Mouse (Mus musculus): ENCODE results near the gene Nrxn1. TPM values are rescaled to one million over a fixed set of nuclear protein-coding genes. Genes with fewer than 3 reads are reported as not detected.
"Not testable (repeated sequence)": the region's sequence is repeated elsewhere in the genome, so short reads cannot be mapped to it uniquely, and the experiment has no call there.

Gene Nrxn1
- total RNA-seq, 2 experiments from 2014 or later, result 0.91 to 1.2 TPM

- DNase-seq, result no peak
Measured at GRCm38 (mm10) chr17:90252196-90252595, 840.7 kb downstream of the Nrxn1 start.

GRCm38 (mm10) chr17:90247071-90247849, 845.6 kb downstream of the Nrxn1 start:
- DNase-seq, result no peak

GRCm38 (mm10) chr17:90244339-90244738, 848.5 kb downstream of the Nrxn1 start:
- DNase-seq, result no peak

- no peak for DNase-seq
Measured at GRCm38 (mm10) chr17:90238964-90239363, 853.9 kb downstream of the Nrxn1 start.

GRCm38 (mm10) chr17:90238517-90238916, 854.4 kb downstream of the Nrxn1 start:
- no peak for DNase-seq

GRCm38 (mm10) chr17:90235674-90236073, 857.2 kb downstream of the Nrxn1 start:
- not testable (repeated sequence) for DNase-seq

- no peak for DNase-seq
Measured at GRCm38 (mm10) chr17:90234806-90235205, 858.1 kb downstream of the Nrxn1 start.

- no peak for DNase-seq
Measured at GRCm38 (mm10) chr17:90208547-90208946, 884.3 kb downstream of the Nrxn1 start.

- DNase-seq, result no peak
Measured at GRCm38 (mm10) chr17:90207617-90208016, 885.3 kb downstream of the Nrxn1 start.

- DNase-seq, result no peak
Measured at GRCm38 (mm10) chr17:90203993-90204392, 888.9 kb downstream of the Nrxn1 start.

- no peak for DNase-seq
Measured at GRCm38 (mm10) chr17:90202785-90203184, 890.1 kb downstream of the Nrxn1 start.

GRCm38 (mm10) chr17:90196772-90197171, 896.1 kb downstream of the Nrxn1 start:
- DNase-seq, result no peak

GRCm38 (mm10) chr17:90141602-90142001, 951.3 kb downstream of the Nrxn1 start:
- peak; percentile 10 for DNase-seq

GRCm38 (mm10) chr17:90130836-90131235, 962.0 kb downstream of the Nrxn1 start:
- no peak for DNase-seq

GRCm38 (mm10) chr17:90129183-90129582, 963.7 kb downstream of the Nrxn1 start:
- no peak for DNase-seq

- DNase-seq, result no peak
Measured at GRCm38 (mm10) chr17:90127561-90127960, 965.3 kb downstream of the Nrxn1 start.

GRCm38 (mm10) chr17:90122796-90123481, 969.9 kb downstream of the Nrxn1 start:
- no peak for DNase-seq

GRCm38 (mm10) chr17:90116241-90116640, 976.6 kb downstream of the Nrxn1 start:
- no peak for DNase-seq

GRCm38 (mm10) chr17:90094999-90095398, 997.9 kb downstream of the Nrxn1 start:
- DNase-seq, result no peak

GRCm38 (mm10) chr17:90088314-90088650, 1004.6 kb downstream of the Nrxn1 start:
- DNase-seq, result peak; percentile 54

GRCm38 (mm10) chr17:90087616-90088313, 1005.1 kb downstream of the Nrxn1 start:
- no peak for DNase-seq

- DNase-seq, result no peak
Measured at GRCm38 (mm10) chr17:90086826-90087225, 1006.0 kb downstream of the Nrxn1 start.

GRCm38 (mm10) chr17:90079003-90079402, 1013.9 kb downstream of the Nrxn1 start:
- DNase-seq, result no peak

All from heart, postnatal 4 days (tissue).